ENCODE assay signal across 21 mouse cellular contexts in the genomic region with DNA sequence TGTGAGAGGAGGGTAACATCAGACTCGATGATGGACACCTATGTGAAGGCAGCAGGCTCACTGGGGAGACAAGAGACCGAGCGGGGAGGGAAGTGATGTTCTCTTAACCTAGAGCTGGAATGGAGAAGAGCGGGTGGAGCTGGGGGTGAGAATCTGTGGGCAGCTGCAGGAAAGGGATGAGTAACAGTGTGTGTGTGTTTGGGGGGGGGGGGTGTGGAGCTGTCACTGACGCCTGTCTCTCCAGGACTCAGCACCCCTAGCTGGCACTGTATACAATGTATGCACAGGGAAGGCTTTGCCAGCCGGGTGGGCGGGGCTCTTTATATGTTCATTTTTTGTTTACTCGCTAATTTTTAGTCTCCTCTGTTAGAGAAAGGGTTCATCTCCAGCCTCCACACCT. TPM values are rescaled to one million over a fixed set of nuclear protein-coding genes. Genes with fewer than 3 reads are reported as not detected.
DNase-seq lines count a peak whose midpoint lies in the region.
"Had no signal": no experiment of that assay in that cellular context is flagged by ENCODE, and none has a peak within 500 bp of the region (broad histone marks: within the 10 kb centered on the region; RNA-seq: fewer than 3 reads in every experiment).

No protein-coding gene starts in this region.

- H3K27ac ChIP-seq in embryonic facial prominence, embryonic 10.5 days (replicated peaks): no peak overlapping the region
- H3K27ac ChIP-seq: forebrain, embryonic 13.5 days; gastrocnemius, adult 2 months; hindbrain, embryonic 10.5 days; hindbrain, embryonic 14.5 days had no signal

- intact Hi-C loops in left cerebral cortex, postnatal 14 days (cut with DNase I): no loop called here
- intact Hi-C loops in left cerebral cortex, postnatal 10 days (cut with DNase I): no loop called here

- peak; percentile 24 to 65 for DNase-seq in frontal cortex, adult 2 months (ENCODE audit: extremely low spot score in 1 of 2, low spot score in 1 of 2)
- DNase-seq in frontal cortex, postnatal 14 days (ENCODE audit: low spot score in 2 of 2): no peak
- DNase-seq in left cerebral cortex, postnatal 14 days (ENCODE audit: low spot score in 2 of 2): peak; percentile 17 to 39
- no peak for DNase-seq in left cerebral cortex, postnatal 10 days (ENCODE audit: extremely low spot score in 1 of 2, low spot score in 2 of 2)
- peak; percentile 29 for DNase-seq in testis, postnatal 14 days (ENCODE audit: low spot score)
- no peak for DNase-seq in testis, postnatal 10 days (ENCODE audit: low spot score)
- DNase-seq in telencephalon, adult 2 months (ENCODE audit: low read depth, low spot score): peak; percentile 29
- no peak for DNase-seq in embryonic facial prominence, embryonic 10.5 days (ENCODE audit: low spot score)
- DNase-seq: adrenal gland, adult 8-10 months; adrenal gland, postnatal 36 days; cerebellum, adult 11-12 months; cerebellum, adult 9-11 months; cerebellum, postnatal 36 days; forebrain, postnatal 0 days; gastrocnemius, adult 2 months; gastrocnemius, postnatal 25 days had no signal

- 85% methylated on average over 8 of the region's 8 CpGs for WGBS in embryonic facial prominence, embryonic 10.5 days

- no peaks in the 10 kb centered on the region for H3K9me3 ChIP-seq in embryonic facial prominence, embryonic 10.5 days
- H3K9me3 ChIP-seq: forebrain, embryonic 13.5 days; heart, embryonic 12.5 days; hindbrain, embryonic 10.5 days had no signal

- no peak overlapping the region for H3K4me3 ChIP-seq in embryonic facial prominence, embryonic 10.5 days
- H3K4me3 ChIP-seq: forebrain, embryonic 13.5 days; gastrocnemius, adult 2 months; heart, embryonic 12.5 days; hindbrain, embryonic 10.5 days had no signal

- no peaks in the 10 kb centered on the region for H3K36me3 ChIP-seq in embryonic facial prominence, embryonic 10.5 days (replicated peaks)
- H3K36me3 ChIP-seq: heart, embryonic 12.5 days; hindbrain, embryonic 10.5 days had no signal

- no peaks in the 10 kb centered on the region for H3K4me1 ChIP-seq in embryonic facial prominence, embryonic 10.5 days
- H3K4me1 ChIP-seq: forebrain, embryonic 13.5 days; heart, embryonic 12.5 days had no signal

- H3K27me3 ChIP-seq in embryonic facial prominence, embryonic 10.5 days (replicated peaks; ENCODE audit: low read depth, poor library complexity, severe bottlenecking): no peaks in the 10 kb centered on the region
- H3K27me3 ChIP-seq: CH12.LX; forebrain, embryonic 13.5 days had no signal

RNA-seq across cellular contexts. Expression of a gene that starts 39.1 kb away (rescaled TPM):
- polyA plus RNA-seq in frontal cortex, adult 2 months (2012; rRNA removed): 3.0 and 4.4 TPM in 2 replicates
- total RNA-seq in left cerebral cortex, postnatal 14 days (2021): 1 to 10 TPM; 6.5 to 6.6 TPM
- 1 to 10 TPM; 2.4 to 4.6 TPM for total RNA-seq in left cerebral cortex, postnatal 10 days (2021)
- polyA plus RNA-seq in embryonic facial prominence, embryonic 10.5 days (2016; fragmentation: Nextera tagmentation; extraction: Ambion mirVana): 2.1 and 2.4 TPM in 2 replicates

RNA-seq across cellular contexts. Expression of a gene that starts 42.5 kb away (rescaled TPM):
- polyA plus RNA-seq in frontal cortex, adult 2 months (2012; rRNA removed): 5.8 and 6.4 TPM in 2 replicates
- 1 to 10 TPM; 4.9 to 6.1 TPM for total RNA-seq in left cerebral cortex, postnatal 14 days (2021)
- 1 to 10 TPM; 6.7 to 8.0 TPM for total RNA-seq in left cerebral cortex, postnatal 10 days (2021)
- polyA plus RNA-seq in embryonic facial prominence, embryonic 10.5 days (2016; fragmentation: Nextera tagmentation; extraction: Ambion mirVana): 7.8 and 8.7 TPM in 2 replicates

RNA-seq across cellular contexts. Expression of a gene that starts 55.8 kb away (rescaled TPM):
- polyA plus RNA-seq in frontal cortex, adult 2 months (2012; rRNA removed): 43.6 and 44.0 TPM in 2 replicates
- total RNA-seq in left cerebral cortex, postnatal 14 days (2021): 10 to 100 TPM; 34.0 to 34.2 TPM
- total RNA-seq in left cerebral cortex, postnatal 10 days (2021): 10 to 100 TPM; 29.3 to 29.9 TPM
- 48.3 and 51.5 TPM in 2 replicates for polyA plus RNA-seq in embryonic facial prominence, embryonic 10.5 days (2016; fragmentation: Nextera tagmentation; extraction: Ambion mirVana)

Comparison
In these comparisons a context has a peak if more than half of its experiments do, and no peak if none do; other contexts are left out.
1. DNase-seq: peak in frontal cortex, adult 2 months (2 of 2), left cerebral cortex, postnatal 14 days (2 of 2), testis, postnatal 14 days (single experiment) and telencephalon, adult 2 months (single experiment); none in frontal cortex, postnatal 14 days (0 of 2), left cerebral cortex, postnatal 10 days (0 of 2), testis, postnatal 10 days (single experiment) and embryonic facial prominence, embryonic 10.5 days (single experiment).